Mouse (Mus musculus): ENCODE results near the gene Ccdc51.

Ccdc51 gene

GRCm38 (mm10) chr9:109082124-109082800, at the start of gene Ccdc51, which contains the start of gene Tma7:
Ccdc51 (plus strand) TSS chr9:109082493.
Tma7 (minus strand) TSS chr9:109082587.
- peak; percentile 91 to 97 for DNase-seq (ENCODE audit: inconsistent age in 2 of 2, low spot score in 1 of 2)

GRCm38 (mm10) chr9:109038086-109038895, 44.0 kb upstream of the Ccdc51 start, which contains the start of gene Shisa5:
Shisa5 (plus strand) TSS chr9:109038565.
- DNase-seq (ENCODE audit: inconsistent age in 2 of 2, low spot score in 1 of 2) = peak; percentile 86 to 94

DNA sequence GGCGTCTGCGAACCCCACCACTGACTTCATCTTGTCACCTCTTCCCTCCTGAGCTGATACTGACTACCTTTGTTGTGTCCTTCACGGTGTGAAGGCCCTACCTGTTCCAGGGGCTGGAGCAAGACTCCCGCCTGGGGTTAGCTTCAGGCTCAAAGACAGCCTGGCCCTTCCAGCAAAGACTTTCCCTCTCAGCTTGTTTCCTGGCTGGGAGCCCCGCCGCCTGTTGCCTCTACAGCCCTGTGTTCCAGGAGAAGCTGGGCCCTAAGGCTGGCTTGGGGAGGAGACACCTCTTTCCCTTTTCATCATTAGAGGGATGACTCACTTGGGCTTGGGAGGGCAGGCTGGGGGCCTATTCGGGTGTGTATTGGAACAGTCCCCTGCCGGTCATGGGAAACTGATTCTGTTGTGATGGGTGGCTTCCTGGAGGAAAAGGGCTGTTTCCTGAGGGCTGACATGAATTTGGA, 43.4 kb upstream of the Ccdc51 start:
- DNase-seq (ENCODE audit: inconsistent age in 2 of 2, low spot score in 1 of 2) = peak; percentile 75 to 87

DNA sequence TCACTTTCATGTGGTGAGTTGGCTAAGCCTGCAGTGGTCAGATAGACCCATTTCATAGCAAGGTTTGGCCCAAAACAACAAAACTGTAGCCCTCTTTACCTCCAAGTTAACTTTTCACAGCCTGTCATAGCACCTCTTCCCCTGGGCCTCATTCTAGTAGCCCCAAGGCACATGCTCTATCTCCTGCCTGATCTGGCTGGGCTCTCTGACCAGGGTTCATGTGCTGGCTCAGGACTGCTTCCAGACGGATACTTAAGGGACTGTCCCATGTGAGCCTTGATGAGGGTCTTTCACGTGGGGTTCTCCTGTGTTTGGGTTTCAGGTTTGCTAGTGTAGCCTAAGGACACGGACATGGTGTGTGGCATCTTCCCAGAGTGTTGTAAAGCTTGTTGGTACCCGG, 42.6 kb upstream of the Ccdc51 start:
- DNase-seq (ENCODE audit: inconsistent age in 2 of 2, low spot score in 1 of 2) = no peak

GRCm38 (mm10) chr9:109040216-109040615, 42.1 kb upstream of the Ccdc51 start:
- DNase-seq (ENCODE audit: inconsistent age in 2 of 2, low spot score in 1 of 2) = no peak

- no peak for DNase-seq (ENCODE audit: inconsistent age in 2 of 2, low spot score in 1 of 2)
These were observed 41.4 kb upstream of the Ccdc51 start for GRCm38 (mm10) chr9:109040906-109041305.

- no peak for DNase-seq (ENCODE audit: inconsistent age in 2 of 2, low spot score in 1 of 2)
These were observed 40.9 kb upstream of the Ccdc51 start for GRCm38 (mm10) chr9:109041351-109041750.

DNA sequence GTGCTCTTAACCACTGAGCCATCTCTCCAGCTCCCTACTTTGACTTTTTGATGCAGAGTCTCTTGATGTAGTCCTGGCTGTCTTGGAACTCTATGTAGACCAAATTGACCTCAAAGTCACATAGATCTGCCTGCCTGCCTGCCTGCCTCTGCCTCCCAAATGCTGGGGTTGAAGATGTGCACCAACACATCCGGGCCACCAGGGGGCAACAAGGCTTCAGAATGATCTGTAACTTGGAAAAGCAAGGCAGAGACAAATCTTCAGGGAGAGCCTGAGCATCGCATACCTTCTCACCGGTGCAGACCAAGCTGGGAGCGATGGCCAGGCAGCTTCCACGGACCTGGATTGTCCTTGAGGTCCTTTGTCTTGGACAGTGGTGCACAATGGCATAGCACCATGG, 36.0 kb upstream of the Ccdc51 start:
- peak; percentile 71 to 87 for DNase-seq (ENCODE audit: inconsistent age in 2 of 2, low spot score in 1 of 2)

DNA sequence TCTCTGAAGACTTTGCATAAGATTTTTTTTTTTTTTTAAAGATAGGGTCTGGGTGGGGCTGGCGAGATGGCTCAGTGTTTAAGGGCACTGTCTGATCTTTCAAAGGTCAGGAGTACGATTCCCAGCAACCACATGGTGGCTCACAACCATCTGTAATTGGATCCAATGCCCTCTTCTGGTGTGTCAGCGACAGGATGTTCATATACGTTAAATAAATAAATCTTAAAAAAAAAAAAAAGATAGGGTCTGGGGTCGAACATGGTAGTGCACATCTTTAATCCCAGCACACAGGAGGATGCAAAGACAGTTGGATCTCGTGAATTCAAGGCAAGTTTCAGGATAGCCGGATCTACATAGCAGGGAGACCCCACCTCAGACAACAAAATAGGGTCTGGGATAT, 33.0 kb upstream of the Ccdc51 start:
- no peak for DNase-seq (ENCODE audit: inconsistent age in 2 of 2, low spot score in 1 of 2)

GRCm38 (mm10) chr9:109049996-109050673, 32.2 kb upstream of the Ccdc51 start:
- DNase-seq (ENCODE audit: inconsistent age in 2 of 2, low spot score in 1 of 2) = peak in 1 of 2 experiments; percentile 24

DNA sequence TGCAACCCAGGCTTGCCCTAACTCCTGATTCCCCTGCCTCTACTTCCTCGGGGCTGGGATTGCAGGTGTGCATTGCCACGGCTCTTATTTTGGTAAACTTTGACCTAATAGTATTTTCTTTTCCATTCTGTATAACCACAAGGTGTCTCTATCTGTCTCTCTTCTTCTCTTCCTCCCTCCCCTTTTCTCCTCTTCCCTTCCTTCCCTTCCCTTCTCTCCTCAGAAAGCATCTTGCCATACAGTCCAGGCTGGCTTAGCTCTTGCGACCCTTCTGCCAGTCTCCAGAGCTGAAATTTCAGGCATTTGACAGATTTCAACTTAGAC, 31.7 kb upstream of the Ccdc51 start:
- no peak for DNase-seq (ENCODE audit: inconsistent age in 2 of 2, low spot score in 1 of 2)

DNA sequence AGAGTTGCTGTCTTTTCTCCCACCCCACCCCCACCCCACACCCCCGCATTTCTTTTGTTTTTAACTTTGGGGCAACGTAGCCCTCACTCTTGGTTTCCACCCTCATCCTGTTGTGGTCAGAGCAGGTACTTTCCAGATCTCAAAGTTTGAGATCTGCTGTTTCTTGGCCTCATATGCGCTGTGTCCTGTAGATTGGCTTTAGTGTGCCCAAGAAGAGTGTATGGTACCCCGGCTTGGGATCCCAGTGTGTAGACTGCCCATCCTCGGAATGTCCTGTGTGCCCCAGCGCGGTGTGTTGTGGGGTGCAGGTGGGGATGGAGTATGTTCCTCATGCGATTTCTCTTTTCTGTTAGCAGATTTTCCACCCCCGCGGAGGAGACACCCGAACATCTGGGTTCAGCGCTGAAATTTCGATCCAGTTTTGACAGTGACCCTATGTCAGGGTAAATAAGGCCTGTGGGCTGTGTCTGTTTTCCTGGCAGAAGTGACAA, 31.2 kb upstream of the Ccdc51 start:
- peak in 1 of 2 experiments; percentile 28 for DNase-seq (ENCODE audit: inconsistent age in 2 of 2, low spot score in 1 of 2)

DNA sequence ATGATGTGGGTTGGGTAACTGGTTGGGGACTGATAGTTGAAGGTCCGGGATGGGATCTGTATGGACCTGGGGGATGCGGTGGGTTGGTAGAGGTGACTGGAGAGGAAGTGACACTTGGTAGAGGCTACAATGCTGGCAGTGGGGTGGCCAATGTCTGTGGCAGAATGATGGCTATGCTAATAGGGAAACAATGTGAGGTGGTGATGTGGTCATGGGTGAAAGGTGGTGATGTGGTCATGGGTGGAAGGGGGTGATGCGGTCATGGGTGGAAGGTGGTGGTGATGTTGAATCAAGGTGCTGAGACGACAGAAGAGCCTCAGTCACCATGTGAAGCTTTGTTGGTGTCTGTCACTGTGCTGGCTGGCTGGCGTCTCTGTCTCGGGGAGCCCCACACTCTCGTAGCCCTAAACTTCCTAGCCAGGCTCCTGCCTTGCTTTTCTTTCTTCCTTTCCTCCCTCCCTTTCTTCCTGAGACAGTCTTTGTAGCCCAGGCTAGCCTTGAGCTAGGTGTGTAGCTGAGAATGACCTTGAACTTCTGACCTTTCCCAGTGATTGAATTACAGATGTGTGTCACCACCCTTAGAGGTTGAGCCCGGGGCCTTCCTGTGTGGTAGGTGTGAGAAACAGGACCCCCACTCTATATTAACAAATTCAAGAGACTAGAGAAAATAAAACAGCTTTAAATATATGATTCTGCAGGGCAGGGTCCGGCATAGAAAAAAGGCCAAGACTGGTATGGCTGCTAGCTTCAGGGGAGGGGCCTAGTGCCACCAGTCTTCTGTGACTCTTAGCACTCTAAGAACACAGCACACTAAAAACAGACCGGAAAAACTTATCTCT, 30.4 kb upstream of the Ccdc51 start:
- DNase-seq (ENCODE audit: inconsistent age in 2 of 2, low spot score in 1 of 2) = peak in 1 of 2 experiments; percentile 22

- DNase-seq (ENCODE audit: inconsistent age in 2 of 2, low spot score in 1 of 2) = peak in 1 of 2 experiments; percentile 22
These were observed 29.6 kb upstream of the Ccdc51 start for GRCm38 (mm10) chr9:109052490-109053260.

DNA sequence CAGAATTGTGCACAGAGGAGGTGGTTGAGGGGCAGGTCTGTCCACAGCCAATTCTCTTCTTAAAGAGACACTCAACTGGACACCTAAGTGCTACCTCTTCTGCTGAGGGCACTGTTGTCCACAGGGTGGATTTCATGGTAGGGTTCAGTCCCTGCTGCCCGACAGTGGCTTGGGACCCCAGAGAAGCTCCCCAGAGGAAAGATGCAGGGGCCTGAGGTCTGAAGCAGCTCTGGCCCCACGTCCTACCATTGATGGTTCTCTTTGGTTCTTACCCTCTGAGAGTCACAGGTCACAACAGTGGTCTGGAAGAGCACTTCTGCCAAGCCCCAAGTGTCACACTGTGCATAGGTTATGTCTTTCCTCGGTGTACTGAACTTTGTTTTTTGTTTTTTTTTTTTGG, 28.9 kb upstream of the Ccdc51 start:
- no peak for DNase-seq (ENCODE audit: inconsistent age in 2 of 2, low spot score in 1 of 2)

DNA sequence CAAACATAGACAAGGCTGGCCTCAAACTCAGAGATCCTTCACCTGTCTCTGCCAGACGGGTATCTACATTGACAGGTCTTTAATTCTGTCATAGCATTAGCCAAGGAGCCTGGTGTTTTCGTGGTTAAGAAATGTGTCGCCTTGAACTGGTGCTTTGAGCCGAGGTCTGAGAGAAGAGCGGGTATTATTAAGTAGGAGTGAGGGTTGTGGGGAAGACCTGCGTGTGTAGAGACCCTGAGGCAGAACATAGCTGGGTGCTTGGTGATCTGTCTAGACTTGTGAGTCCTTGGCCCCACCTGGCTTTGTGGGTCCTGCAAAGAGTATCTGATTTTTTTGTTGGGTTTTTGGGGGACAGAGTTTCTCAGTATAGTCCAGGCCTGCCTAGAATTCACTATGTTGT, 28.4 kb upstream of the Ccdc51 start:
- peak in 1 of 2 experiments; percentile 26 for DNase-seq (ENCODE audit: inconsistent age in 2 of 2, low spot score in 1 of 2)

DNA sequence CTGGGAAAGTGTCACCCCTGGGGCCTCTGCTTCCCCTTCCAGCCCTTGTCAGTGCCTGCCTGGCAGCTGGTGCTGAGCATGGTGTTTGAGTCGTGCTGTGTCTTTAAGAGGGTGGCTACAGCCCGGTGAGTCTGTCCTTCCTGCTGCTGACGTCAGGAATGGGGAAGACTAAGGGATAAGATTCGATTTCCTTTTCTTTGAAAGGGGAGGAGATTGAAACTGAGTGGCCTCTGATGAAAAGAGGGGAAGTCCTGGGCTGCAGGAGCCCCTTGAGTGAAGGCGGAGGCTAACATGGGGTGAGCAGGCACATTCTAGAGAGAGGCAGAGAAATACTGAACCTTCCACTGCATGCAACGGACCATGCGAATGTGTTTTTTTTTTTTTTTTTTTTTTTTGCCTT, 27.6 kb upstream of the Ccdc51 start:
- peak; percentile 83 to 94 for DNase-seq (ENCODE audit: inconsistent age in 2 of 2, low spot score in 1 of 2)

GRCm38 (mm10) chr9:109055271-109056030, 26.8 kb upstream of the Ccdc51 start:
- DNase-seq (ENCODE audit: inconsistent age in 2 of 2, low spot score in 1 of 2) = no peak

- peak in 1 of 2 experiments; percentile 39 for DNase-seq (ENCODE audit: inconsistent age in 2 of 2, low spot score in 1 of 2)
These were observed 26.1 kb upstream of the Ccdc51 start for GRCm38 (mm10) chr9:109056081-109056690.
